Mouse (Mus musculus) kidney, postnatal 14 days (tissue): ENCODE results near the gene Zfp146.
"Not testable (repeated sequence)": the region's sequence is repeated elsewhere in the genome, so short reads cannot be mapped to it uniquely, and the experiment has no call there.

ENCODE experiments used
- DNase-seq: peaks from one replicate; pipeline ENCODE4 v3.0.0; 2022; ENCODE audit warnings: mixed read lengths

Gene Zfp146

GRCm38 (mm10) chr7:30189116-30189491 lies 19.6 kb upstream of the Zfp146 start:
- no peak for DNase-seq

DNA sequence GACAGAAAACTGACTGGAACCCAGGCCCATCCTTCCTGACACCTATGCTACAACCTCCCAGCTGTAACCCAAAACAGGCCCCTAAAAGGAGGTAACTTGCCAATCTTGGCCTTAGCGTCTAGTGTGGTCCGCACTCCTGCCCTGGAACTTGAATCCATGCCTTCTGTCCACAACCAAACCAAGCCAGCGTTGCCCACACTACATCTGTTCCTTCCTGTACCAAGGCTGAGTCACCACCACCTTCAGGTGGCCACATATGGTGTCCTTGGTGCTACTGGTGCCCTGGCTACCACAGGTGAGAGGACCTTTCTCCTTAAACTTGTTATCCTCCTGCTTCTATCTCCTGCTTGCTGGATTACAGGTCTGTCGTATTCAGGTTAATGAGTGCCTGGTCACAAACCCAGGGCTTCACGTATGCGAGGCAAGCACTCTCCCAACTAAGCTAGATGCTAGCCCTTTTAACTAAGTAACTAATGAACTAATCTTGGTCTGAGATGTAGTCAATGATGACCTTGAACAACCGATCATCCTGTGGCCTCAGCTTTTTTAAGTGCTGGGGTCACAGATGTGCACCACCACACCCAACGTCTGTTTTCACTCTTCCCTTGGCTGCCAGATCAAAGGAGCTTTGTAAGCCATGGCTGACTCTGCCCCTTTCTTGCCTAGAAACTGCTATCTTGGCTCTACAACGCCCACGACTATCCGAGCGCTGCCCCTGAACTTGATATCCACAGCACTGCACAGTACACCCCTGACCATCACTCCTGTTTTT lies 19.0 kb upstream of the Zfp146 start:
- DNase-seq, result no peak

GRCm38 (mm10) chr7:30184641-30185348 lies 15.2 kb upstream of the Zfp146 start:
- no peak for DNase-seq

DNA sequence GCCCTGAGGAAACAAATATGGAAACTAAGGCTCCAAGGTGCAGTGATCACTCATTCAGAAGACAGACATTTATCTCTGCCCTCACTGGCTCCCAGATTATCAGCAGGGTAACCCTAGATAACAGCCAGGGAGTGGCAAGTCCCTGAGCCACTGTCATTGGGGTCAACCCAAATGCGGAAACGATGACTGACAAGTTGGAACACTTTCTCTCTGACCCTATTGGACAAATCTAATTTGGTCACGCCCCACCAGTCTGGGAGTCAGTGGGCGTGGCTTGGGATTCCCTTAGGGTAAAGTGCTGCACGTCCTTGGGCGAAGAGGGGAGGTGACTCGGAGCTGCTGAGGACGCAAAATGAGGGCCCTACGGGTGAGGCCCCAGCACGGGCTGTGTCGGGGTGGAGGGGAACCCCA lies 14.3 kb upstream of the Zfp146 start, which contains the start of gene Cox7a1:
Gene Cox7a1, plus strand, starts transcription at position 266 of the 411 bp plus-strand sequence.
- peak; percentile 92 for DNase-seq

- not testable (repeated sequence) for DNase-seq
Measured at GRCm38 (mm10) chr7:30183189-30183588, 13.6 kb upstream of the Zfp146 start.

GRCm38 (mm10) chr7:30181929-30182328 lies 12.4 kb upstream of the Zfp146 start:
- DNase-seq, result not testable (repeated sequence)

GRCm38 (mm10) chr7:30181308-30181707 lies 11.8 kb upstream of the Zfp146 start:
- peak; percentile 81 for DNase-seq

- DNase-seq, result no peak
Measured at GRCm38 (mm10) chr7:30178256-30178655, 8.7 kb upstream of the Zfp146 start.

DNA sequence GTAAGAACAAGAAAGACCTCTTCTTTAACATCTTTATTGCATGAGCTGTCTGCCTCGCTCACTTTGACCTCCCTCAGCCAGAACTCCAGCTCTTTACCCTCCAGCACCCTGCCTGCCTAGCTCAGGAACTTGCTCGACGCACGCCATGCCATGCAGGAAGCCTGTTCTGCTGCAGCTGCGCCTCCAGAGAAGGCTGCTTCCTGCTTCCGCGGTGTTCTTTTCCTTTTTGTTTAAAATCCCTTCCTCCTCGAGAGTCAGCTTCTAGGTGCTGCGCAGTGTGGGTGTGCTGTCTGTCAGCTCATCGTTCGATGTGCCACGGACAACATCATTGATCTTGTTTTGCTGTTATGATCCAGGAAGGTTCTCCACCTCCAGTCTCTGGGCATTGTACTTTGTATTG lies 6.9 kb upstream of the Zfp146 start:
- no peak for DNase-seq

GRCm38 (mm10) chr7:30170283-30170951 lies 867 bp upstream of the Zfp146 start:
- no peak for DNase-seq

DNA sequence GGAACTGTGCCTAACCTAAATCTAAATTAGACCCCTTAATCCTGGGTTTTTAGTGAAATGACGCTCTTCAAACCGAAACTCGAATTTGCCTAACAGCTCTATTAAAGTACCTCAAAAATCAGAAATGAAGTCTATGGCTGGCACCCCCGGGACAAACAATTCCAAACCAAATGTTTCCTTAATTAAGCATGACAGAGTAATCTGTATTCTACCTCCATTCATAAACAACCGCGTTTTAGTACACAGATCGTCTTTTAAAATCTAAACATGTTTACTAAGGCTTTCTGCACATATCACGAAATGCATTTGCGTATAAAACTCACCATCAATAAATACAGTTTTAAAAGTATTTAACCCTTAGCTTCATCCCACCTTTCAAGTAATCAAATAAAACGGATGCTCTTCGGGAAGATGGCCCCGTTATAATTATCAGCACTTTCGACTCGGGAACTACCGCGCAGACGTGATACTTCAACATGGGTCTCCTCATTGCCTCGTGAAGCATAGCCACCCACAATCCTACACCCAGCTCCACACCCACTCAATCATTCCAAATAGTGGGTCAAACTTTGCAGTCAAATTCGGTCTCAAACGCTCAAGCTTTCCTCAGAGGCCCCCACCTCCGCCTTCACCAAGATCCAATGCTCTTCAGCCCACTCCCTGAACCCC lies 502 bp downstream of the Zfp146 start:
- no peak for DNase-seq

DNA sequence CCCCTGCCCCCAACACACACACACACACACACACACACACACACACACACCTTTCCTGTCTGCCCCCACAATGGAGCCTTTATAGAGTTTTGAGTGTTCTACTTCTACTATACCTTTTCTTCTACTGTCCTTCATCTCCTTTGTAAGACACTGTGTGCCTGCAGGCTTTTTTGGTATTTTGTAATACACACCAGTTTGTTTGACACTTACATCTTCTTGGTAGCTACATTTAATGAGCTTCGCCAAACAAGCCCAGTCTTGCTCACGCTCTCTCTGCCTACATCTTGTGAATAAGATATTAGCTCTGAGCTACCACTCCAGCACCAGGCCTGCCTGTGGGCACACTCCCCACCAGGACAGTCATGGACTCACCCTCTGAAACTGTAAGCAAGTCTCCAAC lies 4.8 kb downstream of the Zfp146 start:
- no peak for DNase-seq

DNA sequence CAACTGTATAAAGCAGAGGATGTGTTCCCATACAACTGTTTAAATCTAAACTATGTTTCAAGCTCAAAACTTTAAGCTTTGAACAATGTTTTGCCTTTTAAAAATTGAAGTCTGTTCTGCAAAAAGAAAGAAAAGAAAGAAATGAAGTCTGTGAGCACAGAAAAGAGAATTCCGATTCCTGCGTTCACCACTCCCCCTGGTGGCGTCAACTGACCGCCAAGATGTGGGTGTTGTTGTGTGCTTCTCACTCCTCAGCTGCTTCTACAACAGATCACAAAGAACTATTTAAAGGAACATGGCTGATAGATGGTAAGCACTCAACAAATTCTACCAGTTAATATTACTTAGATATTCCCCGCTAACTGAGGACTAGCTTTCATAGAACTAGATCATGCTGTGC lies 6.4 kb downstream of the Zfp146 start:
- no peak for DNase-seq

GRCm38 (mm10) chr7:30155507-30155906 lies 14.0 kb downstream of the Zfp146 start:
- DNase-seq, result no peak

DNA sequence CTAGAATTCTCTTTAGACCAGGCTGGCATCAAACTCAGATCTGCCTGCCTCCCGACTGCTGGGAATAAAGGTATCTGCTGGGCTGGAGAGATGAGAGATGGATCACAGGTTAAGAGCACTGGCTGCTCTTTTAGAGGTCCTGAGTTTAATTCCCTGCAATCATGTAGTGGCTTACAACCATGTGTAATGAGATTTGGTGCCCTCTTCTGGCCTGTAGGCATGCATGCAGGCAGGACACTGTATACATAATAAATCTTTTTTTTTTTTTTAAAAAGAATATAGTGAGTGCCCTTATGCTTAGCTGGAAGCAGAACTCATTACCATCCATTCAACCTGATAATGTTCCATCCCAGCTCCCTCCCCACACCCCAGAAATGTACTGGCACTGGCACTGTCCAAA lies 15.5 kb downstream of the Zfp146 start:
- DNase-seq, result no peak

DNA sequence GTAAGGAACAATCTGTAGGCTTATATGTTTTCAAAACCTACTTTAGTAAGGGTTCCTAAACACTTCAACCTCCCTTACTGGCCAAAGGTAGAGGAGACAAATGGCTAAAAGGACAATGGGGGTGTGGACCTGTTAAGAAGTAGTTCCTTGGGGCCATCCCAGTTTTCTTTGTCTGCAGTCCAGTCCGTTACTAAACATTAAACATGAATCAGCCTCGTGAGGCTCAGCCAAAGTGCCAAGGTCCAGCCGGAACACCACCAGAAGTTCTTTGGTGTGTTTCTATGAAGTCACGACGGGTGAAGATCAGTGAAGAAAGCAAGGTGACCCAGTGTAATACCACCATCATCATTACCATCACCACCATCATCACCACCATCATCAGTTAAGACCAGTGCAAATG lies 22.5 kb downstream of the Zfp146 start:
- DNase-seq, result no peak

DNA sequence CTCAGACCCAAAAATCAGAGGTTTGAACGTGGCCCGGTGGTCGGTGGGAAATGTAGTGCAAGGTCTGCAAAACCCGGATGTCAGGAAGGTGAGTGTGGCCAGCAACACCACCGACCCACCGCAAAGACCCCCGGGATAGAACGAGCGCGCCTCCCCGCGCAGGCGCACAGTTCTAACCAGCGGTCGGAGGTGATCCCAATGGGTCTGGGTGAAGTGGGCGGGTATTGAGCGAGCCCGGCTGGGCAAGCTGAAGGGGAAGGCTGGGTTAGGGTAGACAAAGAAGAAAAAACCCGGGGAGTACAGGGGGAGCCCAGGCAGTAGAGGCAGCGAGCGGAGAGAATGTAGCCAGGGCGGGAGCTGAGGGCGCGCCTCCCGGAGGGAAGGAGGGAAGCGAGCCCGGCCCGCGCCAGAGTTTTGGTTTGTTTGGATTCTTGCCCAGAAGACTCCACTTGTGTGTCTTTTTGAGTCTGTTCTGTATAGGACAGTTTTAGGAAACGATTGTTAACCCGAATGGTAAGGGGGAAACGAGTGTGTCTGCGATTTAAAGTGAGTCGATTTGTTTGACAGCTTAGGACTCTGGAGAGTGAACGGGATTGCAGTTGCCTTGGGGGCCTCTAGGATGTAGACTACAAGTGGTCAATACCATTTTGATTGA lies 25.9 kb downstream of the Zfp146 start:
- DNase-seq, result peak; percentile 84

GRCm38 (mm10) chr7:30143170-30143554 lies 26.4 kb downstream of the Zfp146 start:
- no peak for DNase-seq

DNA sequence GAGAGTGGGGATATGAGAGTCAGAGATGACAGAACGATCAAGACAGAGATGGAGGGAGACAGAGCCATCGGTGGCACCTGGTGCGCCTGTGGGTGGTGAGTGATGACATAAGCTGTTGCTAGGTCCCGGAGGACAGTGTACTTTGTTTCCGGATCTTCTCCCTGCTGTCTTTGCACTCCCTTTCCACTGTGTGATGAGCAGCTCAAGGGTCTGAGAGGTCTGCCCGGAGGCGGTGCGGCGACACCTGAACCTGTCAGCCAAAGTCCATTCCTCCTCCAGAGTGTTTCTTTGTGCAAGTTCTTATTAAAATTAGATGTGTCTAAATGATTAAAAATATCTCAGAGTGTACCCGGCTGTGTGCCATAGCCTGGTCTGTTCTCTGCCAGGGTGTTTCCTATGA lies 32.7 kb downstream of the Zfp146 start:
- peak; percentile 8 for DNase-seq

GRCm38 (mm10) chr7:30132396-30132795 lies 37.2 kb downstream of the Zfp146 start:
- DNase-seq, result no peak

- DNase-seq, result no peak
Measured at GRCm38 (mm10) chr7:30129900-30130299, 39.6 kb downstream of the Zfp146 start.

GRCm38 (mm10) chr7:30122188-30122530 lies 47.4 kb downstream of the Zfp146 start:
- DNase-seq, result no peak
